Mouse (Mus musculus): ENCODE measurements around the gene Uba52. TPM values are rescaled to one million over a fixed set of nuclear protein-coding genes. Genes with fewer than 3 reads are reported as not detected.

Uba52 gene
- total RNA-seq, 2 experiments from 2014 or later: 970 to 1,000 TPM

DNA sequence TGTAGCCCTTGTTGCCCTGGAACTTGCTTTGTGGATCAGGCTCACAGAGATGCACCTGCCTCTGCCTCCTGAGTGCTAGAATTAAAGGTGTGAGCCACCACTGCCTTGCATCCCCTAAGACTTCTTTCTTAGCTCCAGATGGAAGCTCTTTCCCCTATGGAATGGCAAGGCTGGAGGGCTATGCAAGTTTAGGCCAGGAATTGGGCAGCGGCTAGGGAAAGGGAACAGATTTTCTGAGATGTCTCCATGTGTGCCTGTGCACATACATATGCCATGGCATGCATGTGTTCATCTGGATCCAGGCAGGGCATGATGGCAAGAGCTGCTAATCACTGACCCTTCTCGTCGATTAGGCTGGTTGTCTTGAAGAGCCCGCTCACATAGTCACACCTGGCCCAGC is 44.9 kb downstream of the Uba52 start:
- no peak for DNase-seq (ENCODE audit: low spot score in 2 of 2)
- TF ChIP-seq CTCF (conservative IDR thresholded peaks at IDR 0.05): no peak
- Histone ChIP-seq H3K27ac (peak overlapping the region; percentile 93; the same call in 1 of the 2 replicates), H3K4me3 (no peak overlapping the region)

DNA sequence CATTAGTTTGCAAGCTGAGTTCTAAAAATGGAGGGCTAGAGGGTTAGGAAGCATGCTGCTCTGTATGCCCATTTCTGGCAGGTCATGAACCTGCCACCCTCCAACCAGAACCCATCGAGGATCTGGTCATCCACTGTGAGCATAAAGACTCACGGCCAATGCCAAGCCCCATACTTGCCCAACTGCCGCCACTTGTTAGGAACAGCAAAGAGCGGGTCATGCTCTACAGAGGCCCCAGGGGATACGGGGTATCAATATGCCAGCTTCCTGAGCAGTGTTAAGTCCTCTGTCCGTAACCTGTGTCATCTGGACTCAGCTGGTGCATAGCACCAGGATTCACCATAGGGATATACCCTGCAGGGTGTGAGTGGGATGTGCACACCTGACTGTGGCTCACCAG is 46.4 kb downstream of the Uba52 start:
- TF ChIP-seq CTCF (conservative IDR thresholded peaks at IDR 0.05): no peak
- no peak for DNase-seq (ENCODE audit: low spot score in 2 of 2)
- peak overlapping the region; percentile 93 for H3K27ac ChIP-seq
- no peak overlapping the region for H3K4me3 ChIP-seq

DNA sequence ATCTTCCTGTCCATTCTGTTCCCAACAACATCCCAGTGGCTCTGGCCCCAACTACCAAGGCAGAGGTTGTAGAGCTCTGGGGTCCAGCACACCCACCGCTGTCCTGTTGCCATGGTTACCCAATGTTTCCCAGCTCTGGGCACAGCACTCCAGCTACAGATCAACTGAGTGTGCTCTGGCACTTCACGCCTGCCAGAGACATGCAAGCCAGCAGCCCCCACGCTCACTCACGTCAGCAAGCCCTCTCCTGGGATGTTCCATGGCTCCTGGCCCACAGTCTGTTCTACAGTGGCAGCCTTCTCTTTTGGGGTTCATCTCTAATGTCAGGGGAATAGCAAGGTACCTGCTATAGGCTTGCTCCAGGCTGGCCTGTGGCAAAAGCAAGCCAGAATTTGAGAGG is 47.3 kb downstream of the Uba52 start:
- H3K4me3 ChIP-seq: no peak overlapping the region
- peak; percentile 83 to 87 for DNase-seq (ENCODE audit: low spot score in 2 of 2)
- H3K27ac ChIP-seq: peak overlapping the region; percentile 93
- no peak for TF ChIP-seq CTCF (conservative IDR thresholded peaks at IDR 0.05)

DNA sequence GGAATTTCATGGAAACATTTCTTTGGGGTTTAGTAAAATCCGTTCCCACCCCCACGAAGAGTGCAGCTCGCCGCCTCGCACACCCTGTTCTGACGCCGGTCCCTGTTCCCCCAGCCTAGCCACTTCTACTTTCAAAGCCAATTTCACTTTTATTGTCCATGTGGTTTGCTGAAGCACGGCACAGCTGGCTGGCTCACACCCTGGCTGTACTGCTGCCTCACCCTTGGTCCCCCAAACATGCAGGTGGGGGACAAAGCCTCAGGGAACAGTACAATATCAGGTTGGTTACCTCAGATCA is 48.1 kb downstream of the Uba52 start:
- Histone ChIP-seq H3K27ac (peak overlapping the region; percentile 93), H3K4me3 (no peak overlapping the region)
- no peak for DNase-seq (ENCODE audit: low spot score in 2 of 2)
- TF ChIP-seq CTCF (conservative IDR thresholded peaks at IDR 0.05): no peak

DNA sequence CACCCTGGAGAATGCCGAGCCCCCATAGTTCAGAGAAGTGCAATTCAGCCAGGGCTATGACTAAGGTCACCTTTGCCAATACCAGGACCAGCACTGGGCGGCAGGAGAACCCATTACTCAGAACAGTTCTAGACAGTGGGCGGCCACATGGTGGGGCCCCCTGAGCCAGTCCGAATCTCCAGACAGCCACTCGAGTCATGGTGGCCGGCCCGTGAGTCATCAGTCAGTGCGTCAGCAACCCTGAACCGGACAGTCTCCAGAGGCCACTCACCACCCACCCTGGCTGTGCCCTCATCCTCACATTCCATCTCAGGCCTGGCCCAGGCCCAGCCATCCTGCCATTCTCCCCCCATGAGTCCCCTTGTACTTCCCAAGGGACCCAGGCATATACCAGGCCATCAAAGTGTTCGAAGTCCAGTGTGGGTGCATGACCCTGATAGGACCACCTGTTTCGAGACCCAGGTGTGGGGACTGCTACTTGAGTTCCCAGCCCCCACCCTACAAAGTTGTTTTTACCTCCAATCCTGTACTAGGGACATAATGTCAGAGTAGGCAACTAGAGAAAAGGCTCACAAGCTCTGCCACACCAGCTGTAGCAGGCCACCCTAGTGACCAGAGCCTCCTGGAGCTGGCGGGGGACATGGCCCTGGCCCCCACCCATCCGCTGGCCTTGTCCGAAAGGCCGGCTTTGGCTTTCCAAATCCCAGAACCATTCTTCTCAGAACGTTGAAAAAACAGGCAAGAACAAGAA is 48.7 kb downstream of the Uba52 start:
- Histone ChIP-seq H3K27ac (peak overlapping the region; percentile 93), H3K4me3 (no peak overlapping the region)
- DNase-seq (ENCODE audit: low spot score in 2 of 2): no peak
- TF ChIP-seq CTCF (conservative IDR thresholded peaks at IDR 0.05): no peak

DNA sequence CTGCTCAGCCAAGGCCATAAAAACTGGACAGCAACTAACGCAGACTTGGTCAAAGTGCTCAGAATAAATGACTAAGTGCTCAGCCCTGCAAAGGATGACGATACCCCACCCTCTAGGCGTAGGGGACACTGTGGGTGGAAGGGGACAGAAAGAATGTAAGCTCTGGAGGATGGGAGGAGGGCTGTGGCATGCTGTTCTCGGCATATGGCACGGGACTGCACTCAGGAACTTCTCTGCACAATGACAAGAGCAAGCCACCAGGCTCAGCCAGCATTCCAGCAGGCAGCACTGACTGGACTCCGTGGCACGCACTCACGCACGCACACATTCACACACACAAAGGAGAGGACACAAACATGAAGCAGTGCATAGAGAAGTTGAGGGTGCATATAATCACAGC is 50.0 kb downstream of the Uba52 start:
- no peak for DNase-seq (ENCODE audit: low spot score in 2 of 2)
- no peak for TF ChIP-seq CTCF (conservative IDR thresholded peaks at IDR 0.05)

DNA sequence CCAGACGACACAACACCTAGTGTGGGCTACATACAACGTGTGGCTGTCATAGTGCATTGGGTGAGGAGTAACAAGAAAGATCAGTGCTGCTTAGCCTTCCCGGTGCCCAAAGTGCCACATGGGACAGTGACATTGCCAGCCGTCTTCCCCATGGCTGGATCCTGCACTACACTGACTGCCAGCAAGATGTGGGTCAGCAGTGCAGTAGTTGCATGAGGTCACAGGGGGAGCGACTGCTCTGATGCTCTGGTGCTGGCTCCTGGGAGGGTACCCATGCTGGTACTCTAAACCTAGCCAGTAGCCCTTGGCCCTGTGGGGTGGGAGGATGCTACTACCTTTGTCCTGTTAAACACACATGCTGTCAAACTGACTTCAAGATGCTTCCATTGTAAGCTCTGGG is 50.4 kb downstream of the Uba52 start:
- no peak for DNase-seq (ENCODE audit: low spot score in 2 of 2)
- Histone ChIP-seq H3K27ac (peak overlapping the region; percentile 93), H3K4me3 (no peak overlapping the region)
- no peak for TF ChIP-seq CTCF (conservative IDR thresholded peaks at IDR 0.05)

More for the DNA sequence above, 50.0 kb downstream of the Uba52 start:
- Histone ChIP-seq H3K27ac (peak overlapping the region; percentile 93), H3K4me3 (no peak overlapping the region)

DNA sequence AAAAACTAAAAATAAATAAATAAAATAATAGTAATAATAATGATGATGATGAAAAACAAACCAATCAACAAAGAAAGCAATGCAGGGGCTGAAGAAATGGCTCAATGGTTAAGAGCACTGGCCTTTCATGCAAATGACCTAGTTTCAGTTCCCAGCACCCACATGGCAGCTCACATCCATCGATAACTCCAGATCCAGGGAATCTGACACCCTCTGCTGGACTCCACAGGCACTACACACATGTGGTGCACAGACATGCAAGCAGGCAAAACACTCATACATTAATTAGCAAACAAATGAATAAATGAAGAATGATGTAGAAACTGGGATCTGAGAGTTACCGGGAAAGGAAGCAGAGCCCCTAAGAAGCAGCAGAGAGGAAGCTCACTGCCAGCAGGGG is 51.0 kb downstream of the Uba52 start:
- DNase-seq (ENCODE audit: low spot score in 2 of 2): no peak
- H3K4me3 ChIP-seq: no peak overlapping the region
- H3K27ac ChIP-seq: peak overlapping the region; percentile 93
- TF ChIP-seq CTCF (conservative IDR thresholded peaks at IDR 0.05): peak; percentile 56

DNA sequence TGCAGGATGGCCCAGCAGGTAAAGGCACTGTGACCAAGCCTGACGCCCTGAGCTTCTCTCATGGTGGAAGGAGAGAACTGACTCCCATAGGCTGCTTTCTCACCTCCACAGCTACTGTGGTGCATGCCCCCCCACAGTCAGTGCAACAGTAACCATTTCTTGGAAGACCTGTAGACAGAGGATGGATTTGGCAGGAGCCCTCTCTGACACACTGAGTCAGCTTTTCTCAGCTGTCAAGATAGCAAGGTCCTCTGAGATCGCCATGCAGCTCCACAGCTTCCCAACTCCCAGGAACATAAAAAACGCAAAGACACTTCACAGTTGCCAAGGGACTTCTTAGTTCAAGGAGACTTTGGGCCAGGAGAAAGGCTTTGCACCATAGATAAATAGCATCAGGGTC is 52.1 kb downstream of the Uba52 start:
- no peak for TF ChIP-seq CTCF (conservative IDR thresholded peaks at IDR 0.05)
- no peak for DNase-seq (ENCODE audit: low spot score in 2 of 2)
- Histone ChIP-seq H3K27ac (no peak overlapping the region), H3K4me3 (no peak overlapping the region)

Other genes with a start within 250 kb of the Uba52 start
- 10 to 100 TPM; 87.7 to 90.5 TPM for gene Homer3, start 228.0 kb downstream of the Uba52 start, total RNA-seq (2021)
- 10 to 100 TPM; 45.5 to 52.1 TPM for gene Ddx49, start 208.3 kb downstream of the Uba52 start, total RNA-seq (2021)
- 100 to 1,000 TPM; 139 to 157 TPM for gene Cope, start 208.3 kb downstream of the Uba52 start, total RNA-seq (2021)
- 100 to 1,000 TPM; 110 to 113 TPM for gene Cers1, start 195.0 kb downstream of the Uba52 start, total RNA-seq (2021)
- 10 to 100 TPM; 12.1 to 14.4 TPM for gene Gdf1, start 181.0 kb downstream of the Uba52 start, total RNA-seq (2021)
- 10 to 100 TPM; 67.7 to 68.7 TPM for gene Upf1, start 157.5 kb downstream of the Uba52 start, total RNA-seq (2021)
- gene Comp, start 137.2 kb downstream of the Uba52 start, total RNA-seq (2021): under 1 TPM; 0.29 to 0.56 TPM
- gene Crtc1, start 71.2 kb downstream of the Uba52 start, total RNA-seq (2021): 100 to 1,000 TPM; 191 to 208 TPM
- 10 to 100 TPM; 56.8 to 60.2 TPM for gene Klhl26, start 33.8 kb downstream of the Uba52 start, total RNA-seq (2021)
- gene Tmem59l, start 23.4 kb downstream of the Uba52 start, total RNA-seq (2021): 100 to 1,000 TPM; 321 to 339 TPM
- 10 to 100 TPM; 44.5 to 47.1 TPM for gene Crlf1, start 17.6 kb downstream of the Uba52 start, total RNA-seq (2021)
- 10 to 100 TPM; 93.9 to 98.1 TPM for gene Rex1bd, start 4.0 kb downstream of the Uba52 start, total RNA-seq (2021)
- gene Fkbp8, start 16.9 kb upstream of the Uba52 start, total RNA-seq (2021): 100 to 1,000 TPM; 447 to 453 TPM
- gene Kxd1, start 17.2 kb upstream of the Uba52 start, total RNA-seq (2021): 10 to 100 TPM; 37.2 to 40.7 TPM
- 10 to 100 TPM; 20.5 to 24.4 TPM for gene Ell, start 28.7 kb upstream of the Uba52 start, total RNA-seq (2021)
- gene Isyna1, start 83.6 kb upstream of the Uba52 start, total RNA-seq (2021): 10 to 100 TPM; 41.4 to 46.4 TPM
- 100 to 1,000 TPM; 274 to 297 TPM for gene Ssbp4, start 98.1 kb upstream of the Uba52 start, total RNA-seq (2021)
- gene Lrrc25, start 105.4 kb upstream of the Uba52 start, total RNA-seq (2021): under 1 TPM; 0.54 to 0.97 TPM
- gene Gdf15, start 121.7 kb upstream of the Uba52 start, total RNA-seq (2021): under 1 TPM in 1 of 2 experiments, not detected in 1; 0.25 TPM
- 10 to 100 TPM; 25.4 to 29.1 TPM for gene Pgpep1, start 149.6 kb upstream of the Uba52 start, total RNA-seq (2021)
- 10 to 100 TPM; 58.2 to 61.8 TPM for gene Lsm4, start 162.4 kb upstream of the Uba52 start, total RNA-seq (2021)
- 100 to 1,000 TPM; 165 to 181 TPM for gene Jund, start 188.1 kb upstream of the Uba52 start, total RNA-seq (2021)
- gene Iqcn, start 192.7 kb upstream of the Uba52 start, total RNA-seq (2021): under 1 TPM; 0.07 to 0.08 TPM
- not detected for gene Gm3336, start 207.7 kb upstream of the Uba52 start, total RNA-seq (2021)
- gene Pde4c, start 212.9 kb upstream of the Uba52 start, total RNA-seq (2021): 1 to 10 TPM; 1.4 to 1.5 TPM
- gene Rab3a, start 243.9 kb upstream of the Uba52 start, total RNA-seq (2021): 100 to 1,000 TPM; 775 to 798 TPM

Data from layer of hippocampus, adult 2 months (tissue).